Comparison of ENCODE assay signal across 9 mouse cellular contexts in genomic region chr14:7889834-7890233, GRCm38 (mm10).
A peak's percentile ranks its signal among the peaks of the same experiment; 100 is the strongest.
DNase-seq lines count a peak whose midpoint lies in the region; ATAC-seq and TF ChIP-seq lines count a peak whose summit lies in the region.
"Had no signal": no experiment of that assay in that cellular context is flagged by ENCODE, and none has a peak within 500 bp of the region (broad histone marks: within the 10 kb centered on the region; RNA-seq: fewer than 3 reads in every experiment).

No protein-coding gene starts in this region.

- no peak; a peak in 1 of 4 replicates for TF ChIP-seq POLR2A in MEL (IDR thresholded peaks at IDR 0.05; ENCODE audit: control insufficient read depth in 1 of 2, insufficient read depth in 1 of 2, low read depth in 1 of 2, low read length in 2 of 2, poor library complexity in 1 of 2)

- no peaks in the 10 kb centered on the region for H3K79me2 ChIP-seq in MEL (ENCODE audit: control insufficient read depth, insufficient read depth, low read length, poor library complexity)

- no peak for TF ChIP-seq RAD21 in MEL (IDR thresholded peaks at IDR 0.05; ENCODE audit: low read depth, low read length)

- TF ChIP-seq CTCF in MEL (IDR thresholded peaks at IDR 0.05 in 2 of 3, conservative IDR thresholded peaks at IDR 0.05 in 1 of 3; ENCODE audit: control insufficient read depth in 1 of 3, insufficient read depth in 1 of 3, low read depth in 2 of 3, low read length in 3 of 3, poor library complexity in 1 of 3, severe bottlenecking in 1 of 3) = no peak

- 0 out of 2 replicates have a peak overlapping the region, but pooled peaks have one; percentile 4 for H3K4me2 ChIP-seq in hindbrain, embryonic 13.5 days
- H3K4me2 ChIP-seq in hindbrain, embryonic 11.5 days (replicated peaks; ENCODE audit: low read depth, low read length) = no peak overlapping the region
- no peak overlapping the region for H3K4me2 ChIP-seq in hindbrain, embryonic 14.5 days (replicated peaks)
- H3K4me2 ChIP-seq: lung, embryonic 15.5 days had no signal

- no peaks in the 10 kb centered on the region for H3K27me3 ChIP-seq in hindbrain, embryonic 13.5 days
- no peaks in the 10 kb centered on the region for H3K27me3 ChIP-seq in hindbrain, embryonic 11.5 days (ENCODE audit: control insufficient read depth, insufficient read depth, low read length)
- no peaks in the 10 kb centered on the region for H3K27me3 ChIP-seq in MEL (ENCODE audit: control insufficient read depth in 1 of 2, insufficient read depth in 2 of 2, low read length in 2 of 2)
- no peaks in the 10 kb centered on the region for H3K27me3 ChIP-seq in hindbrain, embryonic 14.5 days (ENCODE audit: control insufficient read depth, insufficient read depth, low read length)
- H3K27me3 ChIP-seq: lung, embryonic 15.5 days had no signal

- peak; percentile 90 to 94 for TF ChIP-seq EP300 in MEL (IDR thresholded peaks at IDR 0.05; ENCODE audit: low read depth in 1 of 2, low read length in 2 of 2)

- H3K9me3 ChIP-seq in hindbrain, embryonic 13.5 days = no peaks in the 10 kb centered on the region
- H3K9me3 ChIP-seq in hindbrain, embryonic 11.5 days (ENCODE audit: control insufficient read depth, low read length) = no peaks in the 10 kb centered on the region
- no peaks in the 10 kb centered on the region for H3K9me3 ChIP-seq in MEL (replicated peaks; ENCODE audit: insufficient read depth, low read length)
- H3K9me3 ChIP-seq in hindbrain, embryonic 14.5 days (ENCODE audit: control insufficient read depth, low read length) = no peaks in the 10 kb centered on the region
- H3K9me3 ChIP-seq: lung, embryonic 15.5 days had no signal

- 74% methylated on average over 9 of the region's 9 CpGs for WGBS in hindbrain, embryonic 13.5 days
- WGBS in hindbrain, embryonic 11.5 days = 93% methylated on average over 9 of the region's 9 CpGs
- whole genome bisulfite sequencing in hindbrain, embryonic 14.5 days = 68% methylated on average over 9 of the region's 9 CpGs

- H3K4me3 ChIP-seq in hindbrain, embryonic 13.5 days = no peak overlapping the region
- no peak overlapping the region for H3K4me3 ChIP-seq in hindbrain, embryonic 11.5 days (ENCODE audit: low read depth, low read length)
- H3K4me3 ChIP-seq in MEL (ENCODE audit: control insufficient read depth in 1 of 2, insufficient read depth in 1 of 2, low read depth in 2 of 2, low read length in 2 of 2) = peak overlapping the region; percentile 30 to 33
- H3K4me3 ChIP-seq in hindbrain, embryonic 14.5 days (replicated peaks; ENCODE audit: low read length) = no peak overlapping the region
- H3K4me3 ChIP-seq: lung, embryonic 15.5 days had no signal

- peak overlapping the region; percentile 86 for H3K27ac ChIP-seq in hindbrain, embryonic 13.5 days
- no peak overlapping the region for H3K27ac ChIP-seq in hindbrain, embryonic 11.5 days (ENCODE audit: low read depth, low read length)
- peak overlapping the region; percentile 87 for H3K27ac ChIP-seq in MEL (ENCODE audit: control insufficient read depth, low read depth, low read length)
- peak overlapping the region; percentile 85 for H3K27ac ChIP-seq in hindbrain, embryonic 14.5 days

- DNase-seq in hindbrain, embryonic 11.5 days (ENCODE audit: low spot score) = no peak
- peak; percentile 91 for DNase-seq in MEL (ENCODE audit: low read depth, low spot score)
- no peak for DNase-seq in hindbrain, embryonic 14.5 days (ENCODE audit: low spot score)
- DNase-seq in spleen, adult 18-20 months = no peak
- no peak for DNase-seq in spleen, postnatal 4 days (ENCODE audit: low spot score in 2 of 2)
- no peak for DNase-seq in kidney, adult 8-10 months

- peaks cover 24% of the 10 kb centered on the region for H3K4me1 ChIP-seq in hindbrain, embryonic 13.5 days (replicated peaks)
- H3K4me1 ChIP-seq in hindbrain, embryonic 11.5 days (replicated peaks; ENCODE audit: control insufficient read depth, insufficient read depth, low read length) = no peaks in the 10 kb centered on the region
- peaks cover 35 to 43% of the 10 kb centered on the region in 2 experiments for H3K4me1 ChIP-seq in MEL (ENCODE audit: control insufficient read depth in 1 of 2, insufficient read depth in 2 of 2, low read length in 2 of 2)
- H3K4me1 ChIP-seq in hindbrain, embryonic 14.5 days (replicated peaks; ENCODE audit: control insufficient read depth, insufficient read depth, low read length) = peaks cover 7% of the 10 kb centered on the region; the same call in 1 of the 2 replicates

- no peak overlapping the region for H3K9ac ChIP-seq in hindbrain, embryonic 13.5 days
- H3K9ac ChIP-seq in hindbrain, embryonic 11.5 days (ENCODE audit: low read depth, low read length) = no peak overlapping the region
- H3K9ac ChIP-seq in MEL (ENCODE audit: control insufficient read depth, low read depth, low read length, poor library complexity, severe bottlenecking) = peak overlapping the region; percentile 56
- no peak overlapping the region for H3K9ac ChIP-seq in hindbrain, embryonic 14.5 days
- H3K9ac ChIP-seq: lung, embryonic 15.5 days had no signal

- H3K36me3 ChIP-seq in hindbrain, embryonic 13.5 days = peaks cover 66% of the 10 kb centered on the region
- H3K36me3 ChIP-seq in hindbrain, embryonic 11.5 days (ENCODE audit: control insufficient read depth, insufficient read depth, low read length) = no peaks in the 10 kb centered on the region
- peaks cover 0 to 42% of the 10 kb centered on the region in 2 experiments; a peak in 2 of 4 replicates for H3K36me3 ChIP-seq in MEL (ENCODE audit: control insufficient read depth in 1 of 2, insufficient read depth in 2 of 2, low read length in 2 of 2)
- peaks cover 66% of the 10 kb centered on the region for H3K36me3 ChIP-seq in hindbrain, embryonic 14.5 days (replicated peaks; ENCODE audit: control insufficient read depth, insufficient read depth)

- peak; percentile 18; the same call in 1 of the 2 replicates for ATAC-seq in hindbrain, embryonic 13.5 days (ENCODE audit: low FRiP score)
- ATAC-seq in hindbrain, embryonic 11.5 days (ENCODE audit: low FRiP score) = no peak
- ATAC-seq in hindbrain, embryonic 14.5 days (ENCODE audit: low FRiP score) = no peak
- peak; percentile 53; the same call in 1 of the 2 replicates for ATAC-seq in monocyte, adult 5-6 weeks (replicated peaks; ENCODE audit: insufficient number of reproducible peaks, low FRiP score, low TSS enrichment, poor library complexity, severe bottlenecking)

TF ChIP-seq in MEL, 35 proteins besides CTCF, POLR2A, EP300 and RAD21:
- no peak for TF ChIP-seq GABPA (IDR thresholded peaks at IDR 0.05; ENCODE audit: low read depth, low read length)
- no peak for TF ChIP-seq NELFE (IDR thresholded peaks at IDR 0.05; ENCODE audit: low read depth, low read length)
- peak; percentile 63 for TF ChIP-seq SIN3A (IDR thresholded peaks at IDR 0.05; ENCODE audit: low read length)
- TF ChIP-seq MYB (IDR thresholded peaks at IDR 0.05; ENCODE audit: low read depth, low read length) = peak; percentile 79; the same call in 1 of the 2 replicates
- TF ChIP-seq MAX (IDR thresholded peaks at IDR 0.05; ENCODE audit: low read length) = peak; percentile 45; the same call in 1 of the 2 replicates
- TF ChIP-seq TAL1 (IDR thresholded peaks at IDR 0.05; ENCODE audit: low read length) = peak; percentile 74
- peak; percentile 64; the same call in 1 of the 2 replicates for TF ChIP-seq BHLHE40 (IDR thresholded peaks at IDR 0.05; ENCODE audit: borderline replicate concordance, low read depth, low read length)
- TF ChIP-seq RCOR1 (IDR thresholded peaks at IDR 0.05; ENCODE audit: low read depth, low read length) = peak; percentile 87
- TF ChIP-seq ZKSCAN1 (IDR thresholded peaks at IDR 0.05; ENCODE audit: low read depth, low read length) = no peak
- 0 out of 2 replicates have a peak, but pooled peaks have one; percentile 15 for TF ChIP-seq HCFC1 (IDR thresholded peaks at IDR 0.05; ENCODE audit: low read depth, low read length)
- peak; percentile 98 for TF ChIP-seq ETS1 (IDR thresholded peaks at IDR 0.05; ENCODE audit: low read depth, low read length)
- no peak for TF ChIP-seq UBTF (IDR thresholded peaks at IDR 0.05; ENCODE audit: borderline replicate concordance, insufficient read depth, low read depth, low read length)
- peak; percentile 80 for TF ChIP-seq GATA1 (IDR thresholded peaks at IDR 0.05; ENCODE audit: low read depth, low read length)
- TF ChIP-seq MYC (IDR thresholded peaks at IDR 0.05; ENCODE audit: low read depth, low read length) = peak; percentile 81
- TF ChIP-seq TCF12 (IDR thresholded peaks at IDR 0.05; ENCODE audit: low read depth, low read length) = peak; percentile 73
- peak; percentile 48; the same call in 1 of the 2 replicates for TF ChIP-seq TBP (IDR thresholded peaks at IDR 0.05; ENCODE audit: low read depth, low read length)

Comparison
In these comparisons a context has a peak if more than half of its experiments do, and no peak if none do; other contexts are left out.
1. ATAC-seq: peak in hindbrain, embryonic 13.5 days (single experiment) and monocyte, adult 5-6 weeks (single experiment); none in hindbrain, embryonic 11.5 days (single experiment) and hindbrain, embryonic 14.5 days (single experiment).
2. H3K4me3 ChIP-seq: peak in MEL (2 of 2); none in hindbrain, embryonic 13.5 days (single experiment), hindbrain, embryonic 11.5 days (single experiment) and hindbrain, embryonic 14.5 days (single experiment).